Mouse (Mus musculus) urinary bladder, postnatal 36 days (tissue): ENCODE data around the gene B4gat1.
"Not testable (repeated sequence)": the region's sequence is repeated elsewhere in the genome, so short reads cannot be mapped to it uniquely, and the experiment has no call there.

Source experiments
- DNase-seq, 2 experiments: peaks; one replicate each; pipeline ENCODE4 v3.0.0; 2022; ENCODE audit warnings: low spot score in 2 of 2, mixed read lengths in 1 of 2

The B4gat1 gene

GRCm38 (mm10) chr19:5083961-5084833, 45.6 kb downstream of the B4gat1 start:
- DNase-seq: no peak

- no peak for DNase-seq
Observed at GRCm38 (mm10) chr19:5084834-5085144, 46.2 kb downstream of the B4gat1 start.

GRCm38 (mm10) chr19:5085145-5085863, 46.7 kb downstream of the B4gat1 start, which contains the start of gene Tmem151a:
TSS of gene Tmem151a (minus strand) at chr19:5085531.
- peak; percentile 45 to 52 for DNase-seq

GRCm38 (mm10) chr19:5086533-5086932, 47.9 kb downstream of the B4gat1 start:
- DNase-seq: not testable (repeated sequence)

- peak; percentile 87 to 91 for DNase-seq
Observed at GRCm38 (mm10) chr19:5087884-5088728, 49.5 kb downstream of the B4gat1 start, which contains the start of gene Yif1a. TSS of gene Yif1a (plus strand) at chr19:5088538.

- DNase-seq: no peak
Observed at GRCm38 (mm10) chr19:5089324-5089723, 50.7 kb downstream of the B4gat1 start.
